Mouse (Mus musculus): ENCODE data around the gene Trpm3.

Trpm3 gene

GRCm38 (mm10) chr19:22739240-22739639 lies 600.4 kb downstream of the Trpm3 start:
- DNase-seq (ENCODE audit: low spot score in 2 of 2), result no peak

- DNase-seq (ENCODE audit: low spot score in 2 of 2), result no peak
Observed at GRCm38 (mm10) chr19:22753311-22753809, 614.5 kb downstream of the Trpm3 start.

DNA sequence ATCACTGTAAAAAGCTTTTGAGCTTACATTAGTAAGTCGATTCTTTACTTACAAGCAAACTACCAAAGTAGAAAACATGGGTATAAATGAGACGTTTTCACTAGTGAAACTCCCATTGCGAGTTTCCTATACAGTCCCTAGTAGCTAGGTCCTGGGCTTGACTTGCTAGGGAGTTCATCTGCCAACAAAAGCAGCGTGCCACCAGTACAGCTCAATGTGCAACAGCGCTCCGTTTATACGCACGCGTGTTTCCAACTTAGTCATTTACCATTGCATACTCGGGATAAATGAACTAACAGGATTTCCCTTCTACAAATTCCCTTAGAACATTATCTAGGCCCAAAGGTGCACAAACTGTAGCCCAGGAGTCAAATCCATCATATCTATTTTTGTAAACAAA lies 615.2 kb downstream of the Trpm3 start:
- no peak for DNase-seq (ENCODE audit: low spot score in 2 of 2)

- DNase-seq (ENCODE audit: low spot score in 2 of 2), result no peak
Observed at GRCm38 (mm10) chr19:22754498-22754897, 615.7 kb downstream of the Trpm3 start.

DNA sequence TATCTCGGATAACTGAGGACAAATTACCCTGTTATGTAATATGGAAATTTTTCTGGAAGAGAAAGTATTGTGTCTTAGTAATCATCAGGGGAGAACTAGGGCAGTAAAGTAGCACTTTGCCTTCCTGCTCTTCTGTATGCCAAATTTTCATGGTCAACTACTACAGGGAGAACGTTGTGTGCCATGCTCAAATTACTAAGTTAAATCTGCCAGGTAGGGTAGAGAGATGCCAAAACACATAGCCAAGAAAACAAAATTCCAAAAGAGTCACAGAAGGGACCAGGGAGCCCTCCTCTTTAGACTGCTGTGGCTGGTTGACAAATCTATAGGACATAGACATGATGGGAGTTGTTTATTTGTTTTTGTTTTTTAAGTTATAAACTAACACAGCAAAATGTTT lies 619.6 kb downstream of the Trpm3 start:
- no peak for DNase-seq (ENCODE audit: low spot score in 2 of 2)

GRCm38 (mm10) chr19:22768242-22768641 lies 629.4 kb downstream of the Trpm3 start:
- DNase-seq (ENCODE audit: low spot score in 2 of 2), result no peak

GRCm38 (mm10) chr19:22775191-22775695 lies 636.4 kb downstream of the Trpm3 start:
- DNase-seq (ENCODE audit: low spot score in 2 of 2), result no peak

GRCm38 (mm10) chr19:22780192-22780843 lies 641.5 kb downstream of the Trpm3 start:
- DNase-seq (ENCODE audit: low spot score in 2 of 2), result no peak

- no peak for DNase-seq (ENCODE audit: low spot score in 2 of 2)
Observed at GRCm38 (mm10) chr19:22781579-22781978, 642.7 kb downstream of the Trpm3 start.

- DNase-seq (ENCODE audit: low spot score in 2 of 2), result no peak
Observed at GRCm38 (mm10) chr19:22783745-22784144, 644.9 kb downstream of the Trpm3 start.

GRCm38 (mm10) chr19:22789753-22790152 lies 650.9 kb downstream of the Trpm3 start:
- no peak for DNase-seq (ENCODE audit: low spot score in 2 of 2)

GRCm38 (mm10) chr19:22796996-22797395 lies 658.1 kb downstream of the Trpm3 start:
- no peak for DNase-seq (ENCODE audit: low spot score in 2 of 2)

- DNase-seq (ENCODE audit: low spot score in 2 of 2), result no peak
Observed at GRCm38 (mm10) chr19:22800471-22800870, 661.6 kb downstream of the Trpm3 start.

DNA sequence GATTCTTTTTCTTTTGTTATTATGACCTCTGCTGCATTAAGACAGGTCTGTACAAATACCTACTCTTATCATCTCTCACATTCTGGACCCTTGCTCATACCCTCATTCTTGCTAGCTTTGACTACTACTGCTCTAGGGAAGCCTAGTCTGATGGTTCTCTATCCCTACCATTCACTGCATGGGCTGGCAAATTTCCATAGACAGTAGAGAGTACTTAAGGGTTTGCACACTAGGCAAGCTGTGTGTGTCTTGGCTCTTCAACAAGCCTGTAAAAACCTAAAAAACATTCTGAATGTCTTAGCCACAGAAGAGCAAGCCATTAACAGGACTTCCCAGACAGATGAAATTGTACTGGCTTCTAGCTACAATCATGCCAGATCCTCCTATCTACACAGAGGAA lies 664.5 kb downstream of the Trpm3 start:
- no peak for DNase-seq (ENCODE audit: low spot score in 2 of 2)

GRCm38 (mm10) chr19:22804311-22804710 lies 665.5 kb downstream of the Trpm3 start:
- no peak for DNase-seq (ENCODE audit: low spot score in 2 of 2)

DNA sequence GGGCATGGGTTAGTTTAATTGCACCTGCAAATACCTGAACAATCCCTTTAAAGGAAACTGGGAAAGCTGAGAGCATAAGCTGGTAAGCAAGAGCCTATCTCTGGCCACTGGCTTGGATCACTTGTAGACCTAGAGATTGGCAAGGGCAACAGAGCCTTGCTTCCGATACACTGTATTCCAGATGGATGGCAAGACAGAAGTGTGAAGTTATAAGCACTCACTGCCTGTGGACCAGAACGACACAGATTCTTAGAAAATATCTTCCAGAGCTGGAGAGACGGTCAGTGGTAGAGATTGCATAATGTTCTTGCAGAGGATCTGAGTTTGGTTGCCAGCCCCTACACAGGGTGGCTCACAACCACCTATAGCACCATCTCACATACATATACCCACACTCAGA lies 671.4 kb downstream of the Trpm3 start:
- no peak for DNase-seq (ENCODE audit: low spot score in 2 of 2)

DNA sequence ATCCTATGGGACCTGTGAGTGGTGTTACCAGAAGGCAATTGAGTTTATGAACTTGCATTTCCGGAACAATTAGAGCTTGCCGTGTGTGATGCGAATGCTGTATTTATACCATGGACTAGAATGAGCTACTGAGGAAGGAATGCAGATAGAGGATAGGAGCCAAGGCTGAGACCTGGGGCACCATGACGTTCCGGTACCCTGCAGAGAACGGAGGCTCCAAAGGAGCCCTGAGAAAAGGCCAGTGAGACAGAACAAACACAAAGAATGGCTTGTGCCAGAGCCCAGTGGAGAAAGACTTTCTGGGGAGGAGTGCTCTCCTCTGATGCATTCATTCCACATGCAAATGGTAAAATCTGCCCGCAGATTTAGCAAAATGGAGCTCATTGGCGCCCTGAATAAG lies 682.9 kb downstream of the Trpm3 start:
- DNase-seq (ENCODE audit: low spot score in 2 of 2), result no peak

- no peak for DNase-seq (ENCODE audit: low spot score in 2 of 2)
Observed at GRCm38 (mm10) chr19:22823491-22823981, 684.7 kb downstream of the Trpm3 start.

DNA sequence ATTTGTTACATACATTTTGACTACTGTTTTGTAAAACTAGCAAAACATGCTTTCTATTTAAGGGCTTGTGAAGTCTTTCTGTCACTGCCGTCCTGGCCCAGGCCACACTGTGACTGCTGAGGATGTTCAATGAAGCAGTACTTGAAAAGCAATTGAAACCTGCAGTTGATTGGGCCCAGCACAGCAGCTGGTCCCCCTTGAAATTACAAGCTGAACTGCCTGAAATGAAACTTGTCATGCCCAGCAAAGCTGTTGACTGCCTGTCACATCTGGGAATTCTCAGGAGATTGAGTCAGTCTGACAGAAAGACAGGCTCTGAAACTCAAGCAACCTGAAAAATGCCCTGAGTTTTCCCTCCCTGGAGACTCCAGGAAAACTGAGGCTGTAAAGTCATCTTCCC lies 687.0 kb downstream of the Trpm3 start:
- DNase-seq (ENCODE audit: low spot score in 2 of 2), result no peak

- DNase-seq (ENCODE audit: low spot score in 2 of 2), result no peak
Observed at GRCm38 (mm10) chr19:22828198-22828742, 689.4 kb downstream of the Trpm3 start.

DNA sequence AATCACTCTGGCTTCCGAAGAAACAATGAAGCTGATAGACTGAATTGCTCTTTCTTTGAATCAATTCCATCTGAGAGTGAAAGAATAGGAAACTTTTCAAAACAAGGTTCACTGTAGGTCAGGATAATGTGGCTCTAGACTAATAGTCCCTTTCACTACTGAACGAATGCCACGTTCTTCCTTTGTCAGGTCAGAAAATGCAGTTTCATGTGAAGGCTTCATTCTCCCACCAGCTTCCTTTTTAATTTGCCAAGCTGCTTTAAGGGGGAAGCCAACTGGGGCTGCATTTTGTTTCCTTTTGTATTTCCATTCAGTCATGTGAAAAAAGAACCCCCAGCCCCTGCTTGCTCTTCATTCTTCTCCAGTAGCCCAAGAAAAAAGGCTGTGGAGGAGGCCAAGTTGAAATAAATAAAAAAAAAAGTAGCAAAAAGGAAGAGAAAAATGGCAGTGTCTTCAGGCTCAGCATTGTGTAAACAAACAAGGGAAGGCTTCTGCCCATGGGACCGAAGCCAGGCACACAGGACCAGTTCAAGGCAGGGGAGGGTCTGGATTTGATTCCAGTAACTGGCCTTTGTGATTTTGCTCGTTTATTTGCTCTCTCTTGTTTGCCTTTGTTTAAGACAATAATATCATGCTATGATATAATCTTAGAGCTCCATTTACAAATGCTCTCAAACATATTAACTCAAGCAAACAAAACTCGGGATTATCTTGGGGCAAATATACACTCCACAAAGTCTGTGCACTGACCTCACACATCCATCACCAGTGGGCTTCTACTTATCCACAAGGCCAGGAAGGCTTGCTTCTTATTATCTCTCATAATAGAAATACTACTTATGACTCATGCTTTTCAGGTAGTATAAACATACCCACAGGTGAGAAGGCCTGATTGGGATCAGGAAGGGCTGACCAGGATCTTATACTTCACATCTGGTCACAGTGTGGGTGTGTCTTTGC lies 702.5 kb downstream of the Trpm3 start:
- DNase-seq (ENCODE audit: low spot score in 2 of 2), result no peak

DNA sequence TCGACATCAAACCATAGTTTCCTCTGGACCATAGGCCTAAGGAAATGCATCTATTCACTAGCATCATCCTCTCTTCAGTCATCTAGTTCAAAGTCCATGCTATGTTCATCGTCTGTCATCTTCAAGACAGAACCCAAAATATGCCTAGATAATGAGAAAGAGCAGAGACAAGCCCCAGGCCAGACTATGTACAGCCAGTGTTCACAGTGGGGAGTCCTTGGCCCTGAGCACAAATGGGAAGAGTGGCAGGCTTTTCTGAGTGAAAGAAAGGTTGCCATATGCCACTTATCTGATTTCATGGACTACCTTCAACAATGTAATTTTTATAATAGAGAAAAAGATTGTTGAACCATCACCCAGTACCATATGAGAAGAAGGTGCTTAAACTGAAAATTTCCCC lies 703.9 kb downstream of the Trpm3 start:
- no peak for DNase-seq (ENCODE audit: low spot score in 2 of 2)

All from spleen, postnatal 4 days (tissue).